Mouse (Mus musculus) erythroblast, embryonic 14.5 days (primary cell): Measurements from ENCODE around the gene Traf4.

Experiments
- GATA1 ChIP-seq: IDR thresholded peaks from 2 replicates; pipeline ENCODE4 v1.6.1; 2012; ENCODE audit warnings: low read length, inconsistent platforms, mixed read lengths
- TAL1 ChIP-seq: IDR thresholded peaks from 3 replicates; pipeline ENCODE4 v1.6.1; 2012; ENCODE audit warnings: low read length, inconsistent platforms, mixed read lengths

GRCm38 (mm10) chr11:78163681-78164603 lies 1.4 kb downstream of the Traf4 start:
- TF ChIP-seq GATA1 (no peak), TAL1 (no peak)
